Mouse (Mus musculus): ENCODE results near the gene Apbb1ip.

Apbb1ip gene

GRCm38 (mm10) chr2:22805589-22805988 is 31.7 kb downstream of the Apbb1ip start:
- in situ Hi-C loops (cut with MboI; ENCODE audit: low pct_unique_long_range_greater_than_20kb in 1 of 2, low sequenced_read_pairs in 2 of 2, unreplicated experiment in 1 of 2), result no loop called here

DNA sequence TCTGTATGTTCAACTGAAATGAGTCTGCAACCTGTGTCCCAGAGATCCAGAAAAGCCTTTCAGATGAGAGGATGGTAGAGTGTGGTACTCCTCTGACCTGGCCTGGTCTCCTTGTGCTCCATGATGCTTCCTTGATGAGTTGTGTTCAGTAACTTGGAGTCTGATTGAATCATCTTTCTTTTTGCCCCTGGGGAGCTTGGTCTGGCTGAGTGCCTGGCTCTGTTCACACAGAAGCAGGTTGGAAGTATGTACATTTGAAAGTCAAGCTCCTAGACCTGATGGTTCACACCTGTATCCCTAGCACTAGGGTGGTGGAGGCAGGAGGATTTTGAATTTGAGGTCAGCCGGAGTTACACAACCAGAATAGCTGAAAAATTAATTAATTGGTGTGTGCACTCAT is 32.7 kb downstream of the Apbb1ip start:
- in situ Hi-C loops (cut with MboI; ENCODE audit: low pct_unique_long_range_greater_than_20kb in 1 of 2, low sequenced_read_pairs in 2 of 2, unreplicated experiment in 1 of 2), result no loop called here

DNA sequence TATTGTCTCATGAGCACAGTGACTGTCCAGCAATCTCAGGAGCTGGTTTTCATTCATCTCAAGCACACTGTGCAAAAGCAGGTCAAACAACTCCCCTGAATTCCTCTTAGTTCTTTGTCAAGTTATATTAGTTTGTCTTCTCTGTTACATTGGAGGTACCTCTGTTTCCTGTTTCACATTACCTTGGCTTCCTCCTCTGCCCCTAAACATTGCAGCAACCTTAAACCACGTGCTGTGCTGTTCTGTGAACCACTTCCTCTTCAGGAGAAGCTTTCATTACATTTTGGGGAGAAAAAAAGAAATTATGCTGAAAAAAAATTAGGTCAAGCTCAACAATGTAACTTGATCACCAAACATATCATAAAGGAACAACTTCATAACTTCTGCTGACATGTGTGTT is 33.4 kb downstream of the Apbb1ip start:
- in situ Hi-C loops (cut with MboI; ENCODE audit: low pct_unique_long_range_greater_than_20kb in 1 of 2, low sequenced_read_pairs in 2 of 2, unreplicated experiment in 1 of 2), result no loop called here

DNA sequence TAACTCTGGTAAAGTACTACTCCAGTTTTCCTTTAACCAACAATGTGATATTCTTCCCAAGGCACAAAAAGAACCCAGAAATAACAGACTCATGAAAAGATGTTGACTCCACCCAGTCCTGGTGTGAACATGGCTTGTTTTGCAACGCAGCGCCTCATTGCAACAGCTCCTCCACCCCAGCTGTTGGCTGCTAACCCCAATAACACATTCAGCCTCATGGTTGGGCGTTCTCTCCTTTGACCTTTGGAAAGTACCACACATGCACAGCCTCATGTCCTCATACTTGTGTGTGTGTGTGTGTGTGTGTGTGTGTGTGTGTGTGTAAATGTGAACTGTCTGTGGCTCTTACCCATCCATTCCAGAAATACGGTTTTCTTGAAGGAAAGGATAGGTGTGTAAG is 37.0 kb downstream of the Apbb1ip start:
- in situ Hi-C loops (cut with MboI; ENCODE audit: low pct_unique_long_range_greater_than_20kb in 1 of 2, low sequenced_read_pairs in 2 of 2, unreplicated experiment in 1 of 2), result no loop called here

- in situ Hi-C loops (cut with MboI; ENCODE audit: low pct_unique_long_range_greater_than_20kb in 1 of 2, low sequenced_read_pairs in 2 of 2, unreplicated experiment in 1 of 2), result no loop called here
Observed at GRCm38 (mm10) chr2:22811466-22811865, 37.6 kb downstream of the Apbb1ip start.

DNA sequence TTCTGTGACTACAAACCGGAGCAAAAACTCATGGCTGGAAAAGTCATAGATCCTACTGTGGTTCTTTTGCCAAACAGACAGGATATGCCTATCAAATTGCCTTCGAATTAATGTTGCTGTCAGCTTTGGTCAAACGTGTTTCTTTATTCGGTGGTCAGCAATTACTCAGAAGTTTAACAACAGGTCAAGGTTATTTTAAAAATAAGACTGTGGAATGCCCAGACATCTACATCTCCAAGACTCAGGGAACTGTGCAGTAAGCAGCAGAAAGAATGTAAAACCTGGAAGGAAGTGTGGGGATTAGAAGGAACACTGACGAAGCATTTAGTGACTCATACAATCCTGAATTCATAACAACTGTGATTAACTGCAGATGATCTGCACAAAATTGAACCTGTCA is 40.0 kb downstream of the Apbb1ip start:
- in situ Hi-C loops (cut with MboI; ENCODE audit: low pct_unique_long_range_greater_than_20kb in 1 of 2, low sequenced_read_pairs in 2 of 2, unreplicated experiment in 1 of 2), result no loop called here

- in situ Hi-C loops (cut with MboI; ENCODE audit: low pct_unique_long_range_greater_than_20kb in 1 of 2, low sequenced_read_pairs in 2 of 2, unreplicated experiment in 1 of 2), result no loop called here
Observed at GRCm38 (mm10) chr2:22815674-22816073, 41.8 kb downstream of the Apbb1ip start.

GRCm38 (mm10) chr2:22816231-22816630 is 42.3 kb downstream of the Apbb1ip start:
- in situ Hi-C loops (cut with MboI; ENCODE audit: low pct_unique_long_range_greater_than_20kb in 1 of 2, low sequenced_read_pairs in 2 of 2, unreplicated experiment in 1 of 2), result no loop called here

DNA sequence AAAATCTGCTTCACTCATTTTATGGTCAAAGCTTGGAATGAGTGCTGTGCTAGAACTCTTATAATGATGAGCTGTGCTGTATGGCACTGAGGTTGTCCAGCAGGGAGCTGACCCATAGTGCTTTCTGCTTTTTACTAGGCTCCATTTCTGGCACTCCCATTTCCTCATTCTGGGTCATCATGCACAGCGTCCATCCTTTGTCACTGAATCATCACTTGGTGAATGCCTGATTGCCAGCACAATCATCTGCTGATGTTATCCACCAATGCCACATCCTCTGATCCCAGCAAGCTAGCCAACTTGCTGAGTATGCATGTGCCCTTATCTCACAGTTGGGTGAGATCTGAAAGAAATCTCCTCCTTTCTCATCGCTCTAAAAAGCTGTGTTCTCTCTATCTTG is 48.4 kb downstream of the Apbb1ip start:
- in situ Hi-C loops (cut with MboI; ENCODE audit: low pct_unique_long_range_greater_than_20kb in 1 of 2, low sequenced_read_pairs in 2 of 2, unreplicated experiment in 1 of 2), result no loop called here

- in situ Hi-C loops (cut with MboI; ENCODE audit: low pct_unique_long_range_greater_than_20kb in 1 of 2, low sequenced_read_pairs in 2 of 2, unreplicated experiment in 1 of 2), result no loop called here
Observed at GRCm38 (mm10) chr2:22845514-22845913, 71.6 kb downstream of the Apbb1ip start.

DNA sequence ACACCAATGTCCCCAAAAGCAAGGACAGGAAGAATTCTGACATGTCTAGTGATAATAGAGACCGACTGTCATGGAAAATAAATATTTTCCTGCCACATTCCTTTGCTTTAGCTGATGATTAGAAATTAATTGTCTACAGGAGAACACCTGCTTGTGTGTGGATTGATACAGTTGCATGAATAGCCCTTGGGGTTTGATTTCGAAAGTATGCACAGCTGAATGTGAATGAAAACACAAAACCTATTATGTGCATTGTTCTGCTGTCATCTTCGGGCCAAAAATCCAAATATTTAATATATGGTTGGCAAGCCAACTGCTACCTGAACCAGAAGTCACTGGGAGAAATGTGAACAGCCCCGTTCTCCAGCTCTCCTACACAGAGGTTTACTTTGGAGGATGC is 78.0 kb downstream of the Apbb1ip start:
- in situ Hi-C loops (cut with MboI; ENCODE audit: low pct_unique_long_range_greater_than_20kb in 1 of 2, low sequenced_read_pairs in 2 of 2, unreplicated experiment in 1 of 2), result loop anchor here (25.0 kb wide), 2 partner anchors 90 to 890 kb away; partner anchors contain the start of gene Apbb1ip (in 1 of the 2)

- in situ Hi-C loops (cut with MboI; ENCODE audit: low pct_unique_long_range_greater_than_20kb in 1 of 2, low sequenced_read_pairs in 2 of 2, unreplicated experiment in 1 of 2), result loop anchor here (25.0 kb wide), 2 partner anchors 95 to 895 kb away; partner anchors contain the start of gene Apbb1ip (in 1 of the 2)
Observed at GRCm38 (mm10) chr2:22857501-22857900, 83.6 kb downstream of the Apbb1ip start.

DNA sequence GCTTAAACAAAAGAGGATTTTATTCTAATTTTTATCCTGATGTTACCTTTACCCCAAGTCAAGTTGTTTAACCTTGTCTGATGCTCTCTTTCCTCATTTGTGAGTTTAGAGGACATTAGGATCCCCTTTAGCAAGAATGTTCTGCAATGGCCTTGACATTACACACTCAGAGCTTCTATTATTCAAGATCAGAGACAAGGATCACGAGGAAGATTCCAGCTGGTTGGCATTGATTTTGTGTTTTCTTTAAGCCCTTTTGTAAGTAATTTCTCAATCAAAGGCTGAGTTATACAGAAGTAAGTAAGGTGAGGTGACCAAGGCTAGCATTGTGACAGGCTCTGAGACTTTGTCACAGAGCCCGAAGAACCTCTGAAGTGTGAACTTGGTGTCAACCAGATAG is 88.3 kb downstream of the Apbb1ip start:
- in situ Hi-C loops (cut with MboI; ENCODE audit: low pct_unique_long_range_greater_than_20kb in 1 of 2, low sequenced_read_pairs in 2 of 2, unreplicated experiment in 1 of 2), result loop anchor here (25.0 kb wide), 2 partner anchors 100 to 900 kb away; partner anchors contain the start of gene Apbb1ip (in 1 of the 2)

GRCm38 (mm10) chr2:22864394-22865037 is 90.6 kb downstream of the Apbb1ip start:
- in situ Hi-C loops (cut with MboI; ENCODE audit: low pct_unique_long_range_greater_than_20kb in 1 of 2, low sequenced_read_pairs in 2 of 2, unreplicated experiment in 1 of 2), result loop anchor here (25.0 kb wide), 2 partner anchors 102 to 902 kb away; partner anchors contain the start of gene Apbb1ip (in 1 of the 2)

DNA sequence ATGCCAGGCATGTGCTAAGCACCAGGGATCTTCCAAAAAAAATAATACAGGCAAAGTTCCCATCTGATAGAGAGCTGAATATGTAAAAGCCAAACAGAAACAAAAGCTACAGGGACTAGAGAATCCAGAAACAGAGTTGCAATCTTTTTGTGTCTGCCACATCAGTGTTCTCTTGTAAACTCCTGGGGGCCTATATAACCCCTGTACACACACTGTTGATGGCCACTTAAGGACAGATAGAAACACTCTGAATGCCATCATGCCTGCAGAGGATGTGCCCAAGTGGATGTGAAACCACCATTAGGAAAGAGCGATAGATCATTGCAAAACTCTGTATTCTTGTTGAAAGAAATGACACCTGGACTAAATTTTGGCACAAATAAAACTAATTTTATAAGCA is 91.9 kb downstream of the Apbb1ip start:
- in situ Hi-C loops (cut with MboI; ENCODE audit: low pct_unique_long_range_greater_than_20kb in 1 of 2, low sequenced_read_pairs in 2 of 2, unreplicated experiment in 1 of 2), result loop anchor here (25.0 kb wide), 2 partner anchors 104 to 904 kb away; partner anchors contain the start of gene Apbb1ip (in 1 of the 2)

DNA sequence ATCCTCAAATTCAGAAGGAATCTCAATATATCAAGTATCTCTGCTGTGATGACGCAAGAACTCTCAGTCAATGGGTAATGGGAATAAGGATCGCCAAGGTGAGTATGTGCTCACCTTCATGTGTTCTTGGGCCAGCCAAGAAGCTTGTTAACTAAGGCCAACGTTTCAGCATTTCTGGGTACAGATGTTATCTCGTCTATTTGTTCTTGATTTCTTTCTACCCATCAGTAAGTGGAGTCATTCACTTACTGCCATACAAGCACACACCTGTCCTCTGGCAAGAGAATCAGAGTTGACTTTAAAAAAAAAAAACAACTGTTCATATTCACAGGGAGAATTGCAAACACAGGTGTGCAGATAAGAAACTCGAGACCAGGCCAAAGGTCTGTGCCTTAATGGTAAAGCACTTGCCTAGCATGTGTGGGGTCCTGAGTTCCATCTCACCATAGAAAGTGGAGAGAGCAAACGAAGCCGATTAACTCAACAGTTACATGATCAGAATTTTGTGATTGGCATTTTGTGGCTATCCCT is 93.1 kb downstream of the Apbb1ip start:
- in situ Hi-C loops (cut with MboI; ENCODE audit: low pct_unique_long_range_greater_than_20kb in 1 of 2, low sequenced_read_pairs in 2 of 2, unreplicated experiment in 1 of 2), result loop anchor here (25.0 kb wide), 2 partner anchors 105 to 905 kb away; partner anchors contain the start of gene Apbb1ip (in 1 of the 2)

GRCm38 (mm10) chr2:22873159-22873558 is 99.3 kb downstream of the Apbb1ip start:
- in situ Hi-C loops (cut with MboI; ENCODE audit: low pct_unique_long_range_greater_than_20kb in 1 of 2, low sequenced_read_pairs in 2 of 2, unreplicated experiment in 1 of 2), result loop anchor here (25.0 kb wide), 2 partner anchors 111 to 911 kb away; partner anchors contain the start of gene Apbb1ip (in 1 of the 2)

DNA sequence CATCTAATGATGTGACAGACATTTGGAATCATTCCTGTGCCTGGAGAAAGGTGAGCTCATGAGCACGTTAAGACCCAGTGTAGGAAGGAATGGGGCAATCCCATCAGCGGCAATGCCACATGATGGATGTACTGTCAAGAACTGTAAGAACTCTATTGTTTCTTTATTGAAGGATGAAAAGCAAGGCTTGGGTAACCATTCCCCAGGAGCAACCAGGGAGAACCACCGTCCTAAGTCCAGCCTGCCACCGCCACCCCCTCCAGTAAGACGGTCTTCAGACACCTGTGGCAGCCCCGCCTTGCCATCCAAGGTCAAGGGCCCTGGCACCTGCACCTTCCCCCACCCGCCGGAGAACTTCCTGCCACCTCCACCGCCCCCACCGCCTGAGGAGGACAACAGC is 100.7 kb downstream of the Apbb1ip start:
- in situ Hi-C loops (cut with MboI; ENCODE audit: low pct_unique_long_range_greater_than_20kb in 1 of 2, low sequenced_read_pairs in 2 of 2, unreplicated experiment in 1 of 2), result loop anchor here (25.0 kb wide), 2 partner anchors 112 to 912 kb away; partner anchors contain the start of gene Apbb1ip (in 1 of the 2)

- in situ Hi-C loops (cut with MboI; ENCODE audit: low pct_unique_long_range_greater_than_20kb in 1 of 2, low sequenced_read_pairs in 2 of 2, unreplicated experiment in 1 of 2), result no loop called here
Observed at GRCm38 (mm10) chr2:22876614-22877013, 102.7 kb downstream of the Apbb1ip start.

GRCm38 (mm10) chr2:22878781-22879180 is 104.9 kb downstream of the Apbb1ip start:
- in situ Hi-C loops (cut with MboI; ENCODE audit: low pct_unique_long_range_greater_than_20kb in 1 of 2, low sequenced_read_pairs in 2 of 2, unreplicated experiment in 1 of 2), result no loop called here

Data from mouse embryonic stem cell (cell line).